Mouse (Mus musculus) layer of hippocampus, postnatal 10 days (tissue): ENCODE data around the gene Plppr4. TPM values are rescaled to one million over a fixed set of nuclear protein-coding genes. Genes with fewer than 3 reads are reported as not detected.

Experiments used
- DNase-seq, 2 experiments: peaks; one replicate each; pipeline ENCODE4 v3.0.0; 2021; ENCODE audit warnings: low spot score in 2 of 2
- long read RNA-seq: library from polyadenylated mRNA; stranded (forward); transcript quantifications from one replicate; pipeline ENCODE4 v2.0.0, GENCODE M21; 2023
- total RNA-seq, 2 experiments: library from RNA; stranded (reverse); gene quantifications; 2 replicates each; pipeline ENCODE4 v1.2.3; 2021

Gene Plppr4
- total RNA-seq, result 100 to 1,000 TPM; 292 to 323 TPM
- long read RNA-seq, full-length matches to known transcripts, result 52 of 121 reads
- long read RNA-seq, partial matches to known transcripts, result 8 of 121 reads
- long read RNA-seq, other reads (novel, unspliced or antisense), result 61 of 121 reads

GRCm38 (mm10) chr3:117360528-117360927, at the start of gene Plppr4:
Gene Plppr4 (minus strand): TSS chr3:117360876.
- DNase-seq, result no peak

- DNase-seq, result no peak
These were observed 45.1 kb upstream of the Plppr4 start for GRCm38 (mm10) chr3:117405821-117406220.

- DNase-seq, result peak; percentile 18 to 34
These were observed 43.1 kb upstream of the Plppr4 start for GRCm38 (mm10) chr3:117403740-117404139.

GRCm38 (mm10) chr3:117366041-117366440, 5.4 kb upstream of the Plppr4 start:
- no peak for DNase-seq

GRCm38 (mm10) chr3:117359686-117360521, 772 bp downstream of the Plppr4 start:
- DNase-seq, result peak; percentile 66 to 72

GRCm38 (mm10) chr3:117358981-117359628, 1.6 kb downstream of the Plppr4 start:
- DNase-seq, result peak in 1 of 2 experiments; percentile 27

GRCm38 (mm10) chr3:117357367-117357766, 3.3 kb downstream of the Plppr4 start:
- no peak for DNase-seq

- no peak for DNase-seq
These were observed 6.7 kb downstream of the Plppr4 start for GRCm38 (mm10) chr3:117353940-117354339.

- DNase-seq, result no peak
These were observed 14.3 kb downstream of the Plppr4 start for GRCm38 (mm10) chr3:117346351-117346750.

- no peak for DNase-seq
These were observed 29.2 kb downstream of the Plppr4 start for GRCm38 (mm10) chr3:117331502-117331901.

GRCm38 (mm10) chr3:117329485-117329884, 31.2 kb downstream of the Plppr4 start:
- DNase-seq, result no peak

- DNase-seq, result no peak
These were observed 34.1 kb downstream of the Plppr4 start for GRCm38 (mm10) chr3:117326551-117326950.

- DNase-seq, result no peak
These were observed 41.0 kb downstream of the Plppr4 start for GRCm38 (mm10) chr3:117319671-117320070.

- no peak for DNase-seq
These were observed 47.3 kb downstream of the Plppr4 start for GRCm38 (mm10) chr3:117313339-117313738.

GRCm38 (mm10) chr3:117312097-117312496, 48.6 kb downstream of the Plppr4 start:
- no peak for DNase-seq

- DNase-seq, result no peak
These were observed 49.8 kb downstream of the Plppr4 start for GRCm38 (mm10) chr3:117310801-117311368.

- DNase-seq, result no peak
These were observed 51.1 kb downstream of the Plppr4 start for GRCm38 (mm10) chr3:117309580-117309910.

GRCm38 (mm10) chr3:117308895-117309579, 51.6 kb downstream of the Plppr4 start:
- DNase-seq, result no peak

- no peak for DNase-seq
These were observed 53.1 kb downstream of the Plppr4 start for GRCm38 (mm10) chr3:117307555-117307954.

GRCm38 (mm10) chr3:117304037-117304436, 56.6 kb downstream of the Plppr4 start:
- no peak for DNase-seq

GRCm38 (mm10) chr3:117300735-117301271, 59.9 kb downstream of the Plppr4 start:
- DNase-seq, result no peak
